Mouse (Mus musculus) ES-Bruce4 (cell line): ENCODE results near the gene Tigd2.

Experiments
- CTCF ChIP-seq: IDR thresholded peaks from one replicate; pipeline ENCODE4 v1.8.1; 2011; ENCODE audit warnings: low read depth, low read length
- EP300 ChIP-seq: IDR thresholded peaks from 2 replicates; pipeline ENCODE4 v1.6.1; 2011; ENCODE audit warnings: low read depth, low read length; ENCODE audit not compliant: insufficient read depth
- POLR2A ChIP-seq: IDR thresholded peaks from one replicate; pipeline ENCODE4 v1.8.1; 2011; ENCODE audit warnings: low read length; ENCODE audit not compliant: insufficient read depth

DNA sequence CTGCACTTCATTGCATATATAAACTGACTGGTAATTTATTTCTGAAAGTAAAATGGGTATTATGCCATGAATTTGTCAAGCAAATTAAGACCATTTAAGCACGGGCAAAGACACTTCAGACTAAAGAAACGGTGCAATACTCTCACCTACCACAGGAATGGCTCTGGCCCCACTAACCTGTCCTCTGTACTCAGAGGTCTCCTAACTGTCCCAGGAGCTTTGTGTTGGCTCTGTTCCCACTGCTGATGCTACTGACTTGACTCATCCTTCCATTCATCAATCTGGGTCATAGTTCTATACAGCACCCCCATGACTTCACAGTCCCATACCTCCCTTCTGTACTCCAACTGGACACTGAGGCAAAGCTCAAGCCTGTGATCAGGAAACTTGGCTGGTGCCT is 9.6 kb upstream of the Tigd2 start:
- TF ChIP-seq CTCF (no peak), EP300 (no peak), POLR2A (no peak)
